Comparison of ENCODE assay signal across 8 mouse cellular contexts in genomic region chr11:40755109-40755627, GRCm38 (mm10). TPM values are rescaled to one million over a fixed set of nuclear protein-coding genes. Genes with fewer than 3 reads are reported as not detected.
DNase-seq lines count a peak whose midpoint lies in the region; ATAC-seq lines count a peak whose summit lies in the region.

TSS of gene Ccng1 (minus strand) at chr11:40755311.

- H3K27me3 ChIP-seq in hindbrain, embryonic 16.5 days (replicated peaks; ENCODE audit: control insufficient read depth, insufficient read depth, low read length), result no peaks in the 10 kb centered on the region

- H3K4me1 ChIP-seq in hindbrain, embryonic 16.5 days (ENCODE audit: control insufficient read depth, insufficient read depth, low read depth, low read length), result peaks cover 8% of the 10 kb centered on the region

- H3K36me3 ChIP-seq in hindbrain, embryonic 16.5 days (ENCODE audit: control insufficient read depth, insufficient read depth, low read length), result no peaks in the 10 kb centered on the region
- H3K36me3 ChIP-seq in macrophage (ENCODE audit: inconsistent target), result peaks cover 21% of the 10 kb centered on the region

- peak within 1 kb of the TSS; percentile 93 for H3K4me2 ChIP-seq in hindbrain, embryonic 16.5 days (ENCODE audit: low read length)

- peak; percentile 93 for DNase-seq in WW6 (ENCODE audit: low read depth, low spot score)
- DNase-seq in cerebellum, postnatal 4 days (ENCODE audit: low spot score in 2 of 2), result peak; percentile 55 to 80
- peak; percentile 95 for DNase-seq in gastrocnemius, adult 18-20 months (ENCODE audit: low spot score)
- peak; percentile 85 to 92 for DNase-seq in left cerebral cortex, adult 18-20 months (ENCODE audit: low spot score in 2 of 2)
- peak; percentile 96 for DNase-seq in right cerebral cortex, adult 18-20 months
- DNase-seq in urinary bladder, postnatal 14 days (ENCODE audit: low spot score), result peak; percentile 92

- H3K79me2 ChIP-seq in macrophage (ENCODE audit: inconsistent target), result peaks cover 29% of the 10 kb centered on the region

- peak; percentile 99 for ATAC-seq in hindbrain, embryonic 16.5 days

- peak within 1 kb of the TSS; percentile 64 for H3K27ac ChIP-seq in hindbrain, embryonic 16.5 days (ENCODE audit: low read depth, low read length)
- H3K27ac ChIP-seq in macrophage, result peak within 1 kb of the TSS; percentile 84

- 0% methylated on average over 25 of the region's 25 CpGs for WGBS in hindbrain, embryonic 16.5 days
- under 1% methylated on average over 25 of the region's 25 CpGs for WGBS in macrophage (ENCODE audit: missing documents)

- no peaks in the 10 kb centered on the region for H3K9me3 ChIP-seq in hindbrain, embryonic 16.5 days (ENCODE audit: control insufficient read depth, low read length)

- H3K4me3 ChIP-seq in hindbrain, embryonic 16.5 days (ENCODE audit: low read length), result peak within 1 kb of the TSS; percentile 94
- H3K4me3 ChIP-seq in macrophage (ENCODE audit: inconsistent target), result peak within 1 kb of the TSS; percentile 95

- peak within 1 kb of the TSS; percentile 92 for H3K9ac ChIP-seq in hindbrain, embryonic 16.5 days (ENCODE audit: low read depth, low read length)

RNA-seq across cellular contexts. Expression of gene Ccng1, which starts in this region (rescaled TPM):
- 100 to 1,000 TPM; 650 to 668 TPM for total RNA-seq in gastrocnemius, adult 18-20 months (2021)
- 44.4 TPM in 2 replicates for polyA plus RNA-seq in hindbrain, embryonic 16.5 days (2015; fragmentation: Nextera tagmentation; extraction: Ambion mirVana)
- total RNA-seq in left cerebral cortex, adult 18-20 months (2021), result 10 to 100 TPM; 69.5 to 85.5 TPM
- total RNA-seq in macrophage (2018; cell fraction: chromatin; rRNA removed), result 10 to 100 TPM in 19 of 26 experiments, 1 to 10 TPM in 7; 5.9 to 64.3 (median 19.1) TPM
- total RNA-seq in macrophage (2018; cell fraction: cytosol; rRNA removed), result 100 to 1,000 TPM; 116 to 190 (median 161) TPM
- 100 to 1,000 TPM in 2 of 26 experiments, 10 to 100 TPM in 24; 18.2 to 114 (median 49.1) TPM for total RNA-seq in macrophage (2018; cell fraction: nucleus; rRNA removed)
- polyA plus RNA-seq in macrophage (2018), result 131 to 159 TPM (median 149 TPM) in 3 replicates

Comparison
In these comparisons a context has a peak if more than half of its experiments do, and no peak if none do; other contexts are left out.
1. Peak in every context shown above with its lines: DNase-seq, ATAC-seq, H3K4me3 ChIP-seq and H3K27ac ChIP-seq.
2. RNA of gene Ccng1 (total RNA-seq): 650 to 668 TPM in gastrocnemius, adult 18-20 months; 69.5 to 85.5 TPM in left cerebral cortex, adult 18-20 months; every median in the first group is over 4 times any median in the second.